Mouse (Mus musculus): ENCODE data around the gene Ddx23.

Ddx23 gene

GRCm38 (mm10) chr15:98606739-98607138, 56.0 kb downstream of the Ddx23 start:
- DNase-seq: no peak

- no peak for DNase-seq
Measured at GRCm38 (mm10) chr15:98606051-98606536, 56.6 kb downstream of the Ddx23 start.

GRCm38 (mm10) chr15:98604041-98604575, 58.6 kb downstream of the Ddx23 start:
- peak in 1 of 2 experiments; percentile 56 for DNase-seq

GRCm38 (mm10) chr15:98602921-98603458, 59.7 kb downstream of the Ddx23 start:
- DNase-seq: peak in 1 of 2 experiments; percentile 54

GRCm38 (mm10) chr15:98602191-98602881, 60.4 kb downstream of the Ddx23 start:
- peak in 1 of 2 experiments; percentile 65 for DNase-seq

GRCm38 (mm10) chr15:98601832-98602190, 60.9 kb downstream of the Ddx23 start:
- no peak for DNase-seq

GRCm38 (mm10) chr15:98600036-98600709, 62.5 kb downstream of the Ddx23 start:
- no peak for DNase-seq

GRCm38 (mm10) chr15:98596609-98597008, 66.1 kb downstream of the Ddx23 start:
- DNase-seq: no peak
